Mouse (Mus musculus) limb, embryonic 14.5 days (tissue): ENCODE data around the gene Ets1. TPM values are rescaled to one million over a fixed set of nuclear protein-coding genes. Genes with fewer than 3 reads are reported as not detected.

Experiments used
- ATAC-seq: fragments of 200-750 bp; cut with Nextera tagmentation; 2 replicates; pipeline ENCODE4 v1.8.0; 2017; ENCODE audit warnings: low read depth, moderate number of reproducible peaks, moderate TSS enrichment; ENCODE audit not compliant: low FRiP score
- DNase-seq: peaks from one replicate; pipeline ENCODE4 v3.0.0-alpha.2; 2015; ENCODE audit warnings: low spot score
- H3K27ac ChIP-seq: fragments of 300-500 bp; sonication (generic); replicated peaks from 2 replicates; pipeline ENCODE4 v1.5.1; 2014; ENCODE audit warnings: low read depth, mild to moderate bottlenecking, low read length, moderate library complexity, mixed read lengths
- H3K27me3 ChIP-seq: fragments of 300-500 bp; sonication (generic); 2 replicates; pipeline ENCODE4 v1.6.1; 2014; ENCODE audit warnings: low read length, mixed read lengths; ENCODE audit not compliant: control insufficient read depth, insufficient read depth
- H3K36me3 ChIP-seq: fragments of 300-500 bp; sonication (generic); 2 replicates; pipeline ENCODE4 v1.6.1; 2014; ENCODE audit warnings: mild to moderate bottlenecking, low read length, moderate library complexity, mixed read lengths; ENCODE audit not compliant: control insufficient read depth, insufficient read depth
- H3K4me1 ChIP-seq: fragments of 300-500 bp; sonication (generic); 2 replicates; pipeline ENCODE4 v1.6.1; 2014; ENCODE audit warnings: antibody characterized with exemption, low read length, mixed read lengths; ENCODE audit not compliant: control insufficient read depth, insufficient read depth
- H3K4me2 ChIP-seq: fragments of 300-500 bp; sonication (generic); replicated peaks from 2 replicates; pipeline ENCODE4 v1.6.1; 2014; ENCODE audit warnings: low read depth, mild to moderate bottlenecking, low read length, moderate library complexity; ENCODE audit not compliant: severe bottlenecking
- H3K4me3 ChIP-seq: fragments of 300-500 bp; sonication (generic); replicated peaks from 2 replicates; pipeline ENCODE4 v1.5.1; 2014; ENCODE audit warnings: low read length
- H3K9ac ChIP-seq: fragments of 300-500 bp; sonication (generic); 2 replicates; pipeline ENCODE4 v1.6.1; 2014; ENCODE audit warnings: mild to moderate bottlenecking, low read depth, low read length, moderate library complexity; ENCODE audit not compliant: severe bottlenecking
- H3K9me3 ChIP-seq: fragments of 300-500 bp; sonication (generic); 2 replicates; pipeline ENCODE4 v1.6.1; 2016; ENCODE audit warnings: low read length; ENCODE audit not compliant: control insufficient read depth
- POLR2A ChIP-seq: fragments of 200-500 bp; IDR thresholded peaks from 2 replicates; pipeline ENCODE4 v1.8.0; 2012; ENCODE audit warnings: inconsistent platforms, mild to moderate bottlenecking, moderate library complexity, borderline replicate concordance; ENCODE audit not compliant: insufficient read depth, insufficient read length; ENCODE audit errors: extremely low read depth
- WGBS: fragments of 180-500 bp; shearing (Covaris S2); extraction: QIAGEN DNeasy Blood & Tissue Kit; methylation state at CpG from one replicate; pipeline ENCODE4 v1.1.7; 2014; 5-methylcytosine and 5-hydroxymethylcytosine counted together
- polyA plus RNA-seq, 2 experiments: library from polyadenylated mRNA; depleted of rRNA in 1 of 2; stranded (reverse) in 1 of 2; unstranded in 1 of 2; fragments of >200 nt; fragmentation: Nextera tagmentation in 1 of 2; extraction: Ambion mirVana in 1 of 2; gene quantifications; 2 replicates each; pipeline versions ENCODE4 v1.2.1 to v1.2.3; 2012 to 2014

The Ets1 gene
- polyA plus RNA-seq, 2 experiments: 21.3 to 34.3 TPM

GRCm38 (mm10) chr9:32739988-32740387, 104.0 kb downstream of the Ets1 start:
- DNase-seq (no peak), ATAC-seq (no peak)
- Histone ChIP-seq H3K27ac (no peak overlapping the region), H3K27me3 (no peaks in the 10 kb centered on the region), H3K4me3 (no peak overlapping the region), H3K4me2 (no peak overlapping the region), H3K4me1 (peaks cover 18% of the 10 kb centered on the region), H3K9ac (no peak overlapping the region), H3K9me3 (no peaks in the 10 kb centered on the region), H3K36me3 (peaks cover 35% of the 10 kb centered on the region)
- no peak for TF ChIP-seq POLR2A
- 93% methylated on average over 4 of the region's 4 CpGs for WGBS

DNA sequence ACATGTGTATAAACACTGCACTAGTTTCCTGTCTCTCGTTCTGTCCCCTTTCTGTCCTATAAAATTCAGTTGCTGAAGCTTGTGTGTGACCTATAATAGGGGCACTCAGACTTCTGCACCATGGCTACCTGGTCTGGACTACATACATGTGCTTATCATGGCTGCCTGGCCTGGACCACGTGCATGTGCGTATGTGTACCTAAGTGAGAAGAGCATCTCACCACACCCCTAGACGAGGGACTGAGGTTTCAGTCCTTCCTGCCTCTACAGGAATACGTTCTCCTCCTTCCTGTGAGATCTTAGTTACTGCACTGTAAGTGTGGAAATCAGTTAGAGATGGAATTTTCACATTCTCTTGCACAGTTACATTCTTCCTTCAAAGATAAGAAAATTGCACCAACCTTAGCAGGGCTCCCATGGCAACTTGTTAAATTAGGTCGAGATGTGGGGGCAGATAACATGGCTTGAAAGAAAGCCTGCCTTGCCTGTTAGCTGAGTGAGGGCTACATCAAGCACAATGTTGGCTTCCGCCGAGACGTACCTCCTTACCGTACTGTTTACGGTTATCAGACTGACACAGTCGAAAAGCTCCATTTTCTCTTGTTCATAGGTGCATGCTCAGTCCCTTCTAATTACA, 104.8 kb downstream of the Ets1 start:
- no peak for ATAC-seq
- H3K36me3 ChIP-seq: peaks cover 29% of the 10 kb centered on the region
- H3K4me3 ChIP-seq: no peak overlapping the region

GRCm38 (mm10) chr9:32741681-32742080, 105.7 kb downstream of the Ets1 start:
- H3K9me3 ChIP-seq: no peaks in the 10 kb centered on the region
- peak; percentile 16 for DNase-seq
- 52% methylated on average over 2 of the region's 2 CpGs for WGBS
- no peak for TF ChIP-seq POLR2A
- H3K27me3 ChIP-seq: no peaks in the 10 kb centered on the region
- H3K4me1 ChIP-seq: peaks cover 31% of the 10 kb centered on the region
- H3K9ac ChIP-seq: no peak overlapping the region
- H3K36me3 ChIP-seq: peaks cover 28% of the 10 kb centered on the region
- no peak overlapping the region for H3K27ac ChIP-seq
- no peak overlapping the region for H3K4me3 ChIP-seq
- no peak overlapping the region for H3K4me2 ChIP-seq
- peak; percentile 35; the same call in 1 of the 2 replicates for ATAC-seq

More for the DNA sequence above, 104.8 kb downstream of the Ets1 start:
- Histone ChIP-seq H3K9ac (no peak overlapping the region), H3K27me3 (no peaks in the 10 kb centered on the region), H3K4me2 (no peak overlapping the region), H3K27ac (no peak overlapping the region), H3K4me1 (peaks cover 26% of the 10 kb centered on the region), H3K9me3 (no peaks in the 10 kb centered on the region)
- no peak for TF ChIP-seq POLR2A
- DNase-seq: no peak
- 83% methylated on average over 12 of the region's 12 CpGs for WGBS

DNA sequence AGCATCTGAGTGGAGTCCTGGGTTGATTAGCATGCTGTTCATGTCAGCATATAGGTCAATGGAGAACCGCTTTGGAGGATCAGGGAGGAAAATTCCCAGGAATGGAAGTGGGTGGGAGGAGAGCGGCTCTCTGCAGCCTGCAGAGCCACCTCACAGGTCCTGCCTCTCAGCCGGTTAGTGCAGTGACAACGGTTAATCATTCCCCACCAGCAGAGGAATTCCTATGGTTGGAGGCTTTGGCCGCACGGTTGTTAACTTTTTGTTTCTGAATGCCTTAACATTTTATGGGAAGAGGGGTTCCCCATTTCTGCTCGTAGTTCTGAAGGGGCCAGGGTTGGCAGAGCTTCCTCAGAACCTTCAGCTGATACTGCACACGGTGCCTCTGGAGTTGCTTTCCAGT, 107.1 kb downstream of the Ets1 start:
- peaks cover 31% of the 10 kb centered on the region for H3K4me1 ChIP-seq
- H3K27ac ChIP-seq: no peak overlapping the region
- H3K36me3 ChIP-seq: peaks cover 15% of the 10 kb centered on the region
- no peaks in the 10 kb centered on the region for H3K9me3 ChIP-seq
- no peaks in the 10 kb centered on the region for H3K27me3 ChIP-seq
- no peak overlapping the region for H3K9ac ChIP-seq
- H3K4me2 ChIP-seq: no peak overlapping the region
- WGBS: 39% methylated on average over 8 of the region's 8 CpGs
- no peak for ATAC-seq
- H3K4me3 ChIP-seq: no peak overlapping the region
- TF ChIP-seq POLR2A: no peak
- DNase-seq: no peak

DNA sequence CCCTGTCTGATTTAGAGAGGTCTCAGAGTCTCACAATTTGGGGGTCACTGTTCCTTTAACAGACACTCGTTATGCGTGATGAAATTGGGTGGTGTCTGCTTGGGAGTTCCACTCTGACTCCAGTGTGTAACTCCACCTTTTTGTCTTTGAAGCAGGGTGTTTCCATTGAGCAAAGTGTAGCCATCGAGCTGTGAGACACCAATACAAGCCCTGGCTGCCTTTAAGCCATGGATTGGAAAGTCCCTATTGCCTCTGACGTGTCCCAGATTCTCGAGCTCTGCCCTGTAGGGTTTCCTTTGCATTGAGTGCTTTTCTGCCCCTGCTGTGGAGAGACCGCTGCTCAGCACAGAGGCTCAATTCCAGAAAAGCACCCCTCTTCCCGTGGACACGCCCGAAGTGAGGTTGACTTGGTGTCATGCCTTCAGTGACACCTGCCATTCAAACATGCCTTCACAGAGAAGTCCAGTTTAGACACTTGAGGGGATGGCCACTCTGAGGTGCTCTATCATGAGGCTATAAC, 107.7 kb downstream of the Ets1 start:
- WGBS: 78% methylated on average over 9 of the region's 9 CpGs
- ATAC-seq (no peak), DNase-seq (no peak)
- H3K27ac ChIP-seq: no peak overlapping the region
- no peaks in the 10 kb centered on the region for H3K9me3 ChIP-seq
- H3K36me3 ChIP-seq: peaks cover 12% of the 10 kb centered on the region
- H3K4me3 ChIP-seq: no peak overlapping the region
- H3K4me1 ChIP-seq: peaks cover 31% of the 10 kb centered on the region
- TF ChIP-seq POLR2A: no peak
- no peak overlapping the region for H3K9ac ChIP-seq
- no peak overlapping the region for H3K4me2 ChIP-seq
- H3K27me3 ChIP-seq: no peaks in the 10 kb centered on the region
